In genomic region chr6:83427968-83428731, GRCm38 (mm10) we compare ENCODE assay signal across 8 mouse cellular contexts. TPM values are rescaled to one million over a fixed set of nuclear protein-coding genes. Genes with fewer than 3 reads are reported as not detected.
DNase-seq lines count a peak whose midpoint lies in the region; ATAC-seq and TF ChIP-seq lines count a peak whose summit lies in the region.

No protein-coding gene starts in this region.

- H3K27ac ChIP-seq in gastrocnemius, adult 2 months: peak overlapping the region; percentile 76
- peak overlapping the region; percentile 3; the same call in 1 of the 2 replicates for H3K27ac ChIP-seq in embryonic fibroblast, embryonic 13.5 days (ENCODE audit: insufficient read depth, low read length)
- H3K27ac ChIP-seq in midbrain, embryonic 16.5 days (ENCODE audit: low read length): peak overlapping the region; percentile 61

- H3K4me1 ChIP-seq in embryonic fibroblast, embryonic 13.5 days (ENCODE audit: control insufficient read depth, insufficient read depth, low read length): peaks cover 25% of the 10 kb centered on the region; the same call in 1 of the 2 replicates
- H3K4me1 ChIP-seq in midbrain, embryonic 16.5 days (ENCODE audit: control insufficient read depth, insufficient read depth, low read length): peaks cover 53% of the 10 kb centered on the region

- TF ChIP-seq POLR2A in embryonic fibroblast, embryonic 13.5 days (IDR thresholded peaks at IDR 0.05; ENCODE audit: low read depth, low read length): no peak

- peak overlapping the region; percentile 26; the same call in 1 of the 2 replicates for H3K9ac ChIP-seq in midbrain, embryonic 16.5 days (ENCODE audit: low read depth, low read length)

- H3K27me3 ChIP-seq in midbrain, embryonic 16.5 days (ENCODE audit: control insufficient read depth, insufficient read depth, low read depth, low read length): no peaks in the 10 kb centered on the region

- no peaks in the 10 kb centered on the region for H3K9me3 ChIP-seq in midbrain, embryonic 16.5 days (replicated peaks; ENCODE audit: control insufficient read depth, low read length, poor library complexity, severe bottlenecking)

- H3K4me3 ChIP-seq in gastrocnemius, adult 2 months: peak overlapping the region; percentile 1; the same call in 1 of the 2 replicates
- no peak overlapping the region for H3K4me3 ChIP-seq in embryonic fibroblast, embryonic 13.5 days (ENCODE audit: insufficient read depth, low read length)
- no peak overlapping the region for H3K4me3 ChIP-seq in midbrain, embryonic 16.5 days (ENCODE audit: low read depth, low read length)

- TF ChIP-seq CTCF in gastrocnemius, adult 2 months (IDR thresholded peaks at IDR 0.05): no peak
- no peak for TF ChIP-seq CTCF in embryonic fibroblast, embryonic 13.5 days (IDR thresholded peaks at IDR 0.05; ENCODE audit: borderline replicate concordance, insufficient read depth, low read length)

- peak; percentile 53 for ATAC-seq in activated CD4-positive, CD25-positive, alpha-beta regulatory T cell, adult 4 months
- ATAC-seq in midbrain, embryonic 16.5 days: peak; percentile 43; the same call in 1 of the 2 replicates

- DNase-seq in gastrocnemius, adult 2 months: peak; percentile 69
- DNase-seq in gastrocnemius, postnatal 25 days: no peak
- DNase-seq in heart, postnatal 14 days: peak; percentile 58 to 63
- DNase-seq in layer of hippocampus, postnatal 14 days (ENCODE audit: low spot score in 2 of 2): peak; percentile 57 to 73
- no peak for DNase-seq in B cell, adult 2 months

- H3K36me3 ChIP-seq in midbrain, embryonic 16.5 days (ENCODE audit: control insufficient read depth, insufficient read depth, low read length): 0 out of 2 replicates have a peak, but pooled peaks cover 3% of the 10 kb centered on the region

- WGBS in midbrain, embryonic 16.5 days: 27% methylated on average over 5 of the region's 5 CpGs

- no peak overlapping the region for H3K4me2 ChIP-seq in midbrain, embryonic 16.5 days (ENCODE audit: low read length)

- intact Hi-C loops in gastrocnemius, adult 2 months (cut with DNase I): no loop called here
- intact Hi-C loops in heart, postnatal 14 days (cut with DNase I): no loop called here

RNA-seq across cellular contexts. Expression of gene Tet3, which starts 30.7 kb away (rescaled TPM):
- total RNA-seq in gastrocnemius, adult 2 months (2021): 10 to 100 TPM; 16.4 to 18.0 TPM
- total RNA-seq in gastrocnemius, postnatal 25 days (2021): 10 to 100 TPM; 22.2 to 29.7 TPM
- 10 to 100 TPM; 17.2 to 23.9 TPM for polyA plus RNA-seq in activated CD4-positive, CD25-positive, alpha-beta regulatory T cell, adult 4 months (2017; shearing (Covaris generic))
- 13.8 and 18.6 TPM in 2 replicates for polyA plus RNA-seq in embryonic fibroblast, embryonic 13.5 days (2011; ENCODE audit: insufficient read length, low read depth, missing spikeins)
- total RNA-seq in heart, postnatal 14 days (2021): 10 to 100 TPM; 46.2 to 49.0 TPM
- total RNA-seq in layer of hippocampus, postnatal 14 days (2021): 100 to 1,000 TPM in 1 of 2 experiments, 10 to 100 TPM in 1; 97.1 to 102 TPM
- 51.9 and 53.2 TPM in 2 replicates for polyA plus RNA-seq in midbrain, embryonic 16.5 days (2015; fragmentation: Nextera tagmentation; extraction: Ambion mirVana)

Comparison
In these comparisons a context has a peak if more than half of its experiments do, and no peak if none do; other contexts are left out.
1. DNase-seq: peak in gastrocnemius, adult 2 months (single experiment), heart, postnatal 14 days (2 of 2) and layer of hippocampus, postnatal 14 days (2 of 2); none in gastrocnemius, postnatal 25 days (single experiment) and B cell, adult 2 months (0 of 2).
2. H3K27ac ChIP-seq: peak in every context shown above with its lines; median percentile 76 in gastrocnemius, adult 2 months; 61 in midbrain, embryonic 16.5 days; 3 in embryonic fibroblast, embryonic 13.5 days.